Mouse (Mus musculus): ENCODE data around the gene Dnttip1.
A peak's percentile ranks its signal among the peaks of the same experiment; 100 is the strongest.

Gene Dnttip1

DNA sequence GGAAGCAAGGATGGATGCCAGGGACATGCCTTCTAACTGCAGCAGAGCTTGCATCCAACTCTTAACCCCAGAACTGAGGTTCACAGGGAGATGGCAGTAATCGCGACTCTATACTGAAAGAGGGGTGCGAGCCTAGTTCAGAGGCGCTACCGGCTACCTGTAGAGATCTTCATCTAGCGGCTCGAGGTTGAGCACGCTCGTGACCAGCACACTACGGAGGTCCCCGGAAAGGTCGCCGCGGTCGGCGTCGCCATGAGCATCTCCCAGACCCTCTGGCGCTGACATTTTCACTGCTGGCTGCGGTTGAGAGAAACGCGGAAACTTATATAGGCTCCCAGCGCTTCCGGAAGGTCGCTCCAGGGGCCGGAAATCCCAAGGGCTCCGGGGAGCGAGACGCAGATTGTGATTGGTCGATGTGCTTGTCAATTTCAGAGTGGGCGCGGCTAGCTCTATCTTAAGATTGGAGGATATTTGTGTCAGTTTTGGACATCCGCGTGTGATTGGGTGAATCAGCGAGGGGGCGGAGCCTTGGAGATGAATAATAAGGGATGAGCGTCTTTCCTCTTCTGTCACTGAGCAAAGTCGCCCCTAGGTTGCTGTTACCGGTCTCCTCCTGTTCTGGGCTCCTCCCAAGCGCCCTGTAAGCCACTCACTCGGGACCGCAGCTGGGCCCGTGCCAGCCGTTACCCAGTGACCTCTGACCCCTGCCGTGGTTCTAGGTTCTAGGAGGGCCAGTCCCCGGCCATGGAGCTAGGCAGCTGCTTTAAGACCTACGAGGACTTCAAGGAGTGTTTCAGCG lies 58.9 kb downstream of the Dnttip1 start, which contains the start of the genes Acot8 and Zswim3:
Gene Acot8 (minus strand): TSS at position 350 of the 799 bp plus-strand sequence.
Gene Zswim3 (plus strand): TSS at position 566 of the 799 bp plus-strand sequence.
- DNase-seq (ENCODE audit: low spot score in 2 of 2): peak; percentile 96 to 97

DNA sequence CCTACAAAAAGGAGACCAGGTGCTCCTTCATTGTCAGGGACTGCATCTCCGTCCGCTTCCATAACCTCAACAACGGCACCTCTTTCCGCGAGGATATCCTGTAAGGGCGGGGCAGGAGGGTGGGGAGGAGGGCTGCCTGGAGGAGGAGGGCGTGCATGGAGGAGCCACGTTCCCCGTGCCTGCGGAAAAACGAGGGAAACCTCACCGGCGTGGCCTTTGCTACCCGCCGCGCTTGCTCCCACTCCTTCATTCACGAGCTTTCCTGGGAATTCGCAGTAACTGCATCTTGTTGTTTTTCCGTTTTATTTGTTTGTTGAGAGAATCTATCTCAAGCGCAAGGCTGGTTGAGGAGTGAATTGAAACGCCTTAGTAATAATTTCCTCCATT lies 59.5 kb downstream of the Dnttip1 start:
- no peak for DNase-seq (ENCODE audit: low spot score in 2 of 2)

DNA sequence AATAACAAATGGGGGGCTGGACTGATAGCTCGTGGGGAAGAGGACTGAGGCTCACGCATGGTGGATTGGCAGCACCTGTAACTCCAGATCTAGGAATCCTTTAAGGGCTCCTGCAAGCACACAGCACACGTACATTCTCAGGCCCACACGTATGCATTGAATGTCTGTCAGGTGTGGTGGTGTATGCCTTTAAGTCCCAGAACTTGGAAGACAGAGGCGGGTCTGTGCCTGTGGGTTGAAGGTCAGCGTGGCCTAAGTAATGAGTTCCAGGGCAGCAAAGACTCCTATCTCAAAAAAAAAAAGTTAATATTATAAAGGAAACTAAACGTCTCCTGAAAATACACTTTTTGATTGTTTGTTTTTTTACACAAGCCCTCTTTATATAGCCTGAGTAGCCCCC lies 60.8 kb downstream of the Dnttip1 start:
- DNase-seq (ENCODE audit: low spot score in 2 of 2): no peak

DNA sequence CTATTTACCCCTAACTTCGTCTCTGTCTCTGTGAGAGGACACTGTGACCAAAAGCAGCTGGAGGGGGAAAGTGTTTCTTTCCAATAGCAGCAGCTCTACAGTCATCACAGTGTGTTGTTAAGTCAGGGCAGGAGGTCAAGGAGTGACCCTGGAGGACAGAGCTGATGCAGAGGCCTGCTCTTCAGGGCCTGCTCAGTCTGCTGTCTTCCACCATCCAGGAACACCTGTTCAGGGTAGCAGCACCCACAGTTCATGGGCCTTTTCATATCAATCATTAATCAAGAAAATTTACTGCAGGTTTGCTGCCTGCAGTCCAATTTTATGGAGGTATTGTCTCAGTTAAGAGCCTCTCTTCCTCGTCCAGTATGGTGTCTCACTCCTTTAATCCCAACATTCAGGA lies 67.8 kb downstream of the Dnttip1 start:
- no peak for DNase-seq (ENCODE audit: low spot score in 2 of 2)

- DNase-seq (ENCODE audit: low spot score in 2 of 2): no peak
Observed at GRCm38 (mm10) chr2:164815348-164815747, 69.6 kb downstream of the Dnttip1 start.

DNA sequence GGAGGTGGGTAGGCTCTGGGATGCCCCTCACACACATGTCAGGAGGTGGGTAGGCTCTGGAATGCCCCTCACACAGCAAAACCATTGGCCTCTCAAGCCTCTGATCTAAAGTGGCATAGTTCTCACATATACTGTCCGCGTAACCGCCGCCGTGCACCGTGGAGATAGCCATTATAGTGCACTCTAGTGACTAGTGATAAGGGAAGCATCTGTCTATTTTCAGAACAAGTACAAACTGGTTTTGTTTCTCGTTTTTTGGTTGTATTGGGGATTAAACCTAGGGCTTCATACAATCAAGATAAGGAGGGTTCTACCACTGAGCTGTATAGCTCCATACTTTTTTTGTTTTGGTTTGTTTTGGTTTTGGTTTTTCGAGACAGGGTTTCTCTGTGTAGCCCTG lies 70.0 kb downstream of the Dnttip1 start:
- no peak for DNase-seq (ENCODE audit: low spot score in 2 of 2)

- DNase-seq (ENCODE audit: low spot score in 2 of 2): no peak
Observed at GRCm38 (mm10) chr2:164817206-164817605, 71.4 kb downstream of the Dnttip1 start.

DNA sequence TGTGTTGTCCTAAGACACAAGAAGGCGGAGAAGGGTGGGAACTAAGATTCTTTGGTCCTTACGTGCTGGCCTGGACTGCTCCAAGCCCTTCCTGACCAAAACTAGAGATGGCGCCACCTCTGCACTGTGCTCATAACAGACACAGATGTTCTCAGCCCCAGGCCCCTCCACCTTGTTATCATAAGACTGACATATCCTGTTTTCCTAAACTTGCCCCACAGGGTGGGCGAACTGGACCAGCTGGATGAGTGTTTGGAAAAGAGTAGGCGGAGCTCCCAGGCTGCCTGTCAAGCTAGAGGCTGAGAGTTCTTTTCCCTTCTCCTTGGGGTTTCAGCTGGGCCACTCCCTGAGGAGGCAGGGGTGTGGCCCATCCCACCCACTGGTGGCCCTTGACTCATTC lies 71.9 kb downstream of the Dnttip1 start:
- no peak for DNase-seq (ENCODE audit: low spot score in 2 of 2)

Data from right cerebral cortex, postnatal 36 days (tissue).